Mouse (Mus musculus) forebrain, embryonic 14.5 days (tissue): ENCODE measurements around the gene Aif1l. TPM values are rescaled to one million over a fixed set of nuclear protein-coding genes. Genes with fewer than 3 reads are reported as not detected.

Source experiments
- ATAC-seq: fragments of 200-750 bp; cut with Nextera tagmentation; 2 replicates; pipeline ENCODE4 v1.8.0; 2017; ENCODE audit warnings: mild to moderate bottlenecking, moderate library complexity
- DNase-seq: peaks from one replicate; pipeline ENCODE4 v3.0.0-alpha.2; 2015; ENCODE audit warnings: low spot score
- H3K27ac ChIP-seq: fragments of 300-500 bp; sonication (generic); 2 replicates; pipeline ENCODE4 v1.5.1; 2014; ENCODE audit warnings: low read depth, mild to moderate bottlenecking, control low read depth, low read length, moderate library complexity
- H3K27me3 ChIP-seq: fragments of 300-500 bp; sonication (generic); replicated peaks from 2 replicates; pipeline ENCODE4 v1.6.1; 2014; ENCODE audit warnings: low read length, control low read depth, mixed read lengths; ENCODE audit not compliant: control insufficient read depth, insufficient read depth
- H3K36me3 ChIP-seq: fragments of 300-500 bp; sonication (generic); 2 replicates; pipeline ENCODE4 v1.6.1; 2014; ENCODE audit warnings: low read length, control low read depth; ENCODE audit not compliant: control insufficient read depth, insufficient read depth
- H3K4me1 ChIP-seq: fragments of 300-500 bp; sonication (generic); 2 replicates; pipeline ENCODE4 v1.6.1; 2014; ENCODE audit warnings: antibody characterized with exemption, low read length, control low read depth; ENCODE audit not compliant: control insufficient read depth, insufficient read depth
- H3K4me2 ChIP-seq: fragments of 300-500 bp; sonication (generic); 2 replicates; pipeline ENCODE4 v1.6.1; 2014; ENCODE audit warnings: mild to moderate bottlenecking, control low read depth, low read length
- H3K4me3 ChIP-seq: fragments of 300-500 bp; sonication (generic); 2 replicates; pipeline ENCODE4 v1.5.1; 2014; ENCODE audit warnings: low read depth, low read length, control low read depth
- H3K9ac ChIP-seq: fragments of 300-500 bp; sonication (generic); 2 replicates; pipeline ENCODE4 v1.6.1; 2014; ENCODE audit warnings: mild to moderate bottlenecking, low read length, control low read depth, moderate library complexity
- H3K9me3 ChIP-seq: fragments of 300-500 bp; sonication (generic); replicated peaks from 2 replicates; pipeline ENCODE4 v1.6.1; 2016; ENCODE audit warnings: low read length, control low read depth, mixed read lengths; ENCODE audit not compliant: control insufficient read depth
- WGBS: fragments of 180-500 bp; shearing (Covaris S2); extraction: QIAGEN DNeasy Blood & Tissue Kit; methylation state at CpG from one replicate; pipeline ENCODE4 v1.1.7; 2014; 5-methylcytosine and 5-hydroxymethylcytosine counted together
- polyA plus RNA-seq: library from polyadenylated mRNA; unstranded; fragments of >200 nt; fragmentation: Nextera tagmentation; extraction: Ambion mirVana; gene quantifications from 2 replicates; pipeline ENCODE4 v1.2.1, GENCODE M21; 2014

Gene Aif1l
- polyA plus RNA-seq, 1 experiment from 2014 or later: 66.3 TPM

DNA sequence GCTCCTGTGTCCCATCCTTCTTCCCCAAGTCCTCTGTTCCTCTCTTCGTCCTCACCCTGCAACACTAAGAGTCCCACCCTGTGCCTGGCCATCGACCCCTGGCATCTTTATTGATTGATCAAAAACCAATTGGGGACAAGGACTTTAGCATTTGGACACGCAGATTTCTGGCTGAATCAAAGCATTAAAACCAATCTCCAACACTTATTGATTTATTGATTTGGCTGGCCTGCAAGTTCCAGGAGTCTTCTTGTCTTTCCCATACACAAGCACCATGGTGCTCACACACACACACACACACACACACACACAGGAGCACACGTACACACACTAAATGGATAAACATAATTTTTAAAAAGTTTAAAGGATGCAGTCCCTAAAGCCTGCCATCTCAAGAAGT, 6.9 kb upstream of the Aif1l start:
- Histone ChIP-seq H3K27ac (no peak overlapping the region), H3K9me3 (no peaks in the 10 kb centered on the region), H3K4me2 (no peak overlapping the region), H3K4me1 (no peaks in the 10 kb centered on the region), H3K36me3 (no peaks in the 10 kb centered on the region), H3K27me3 (no peaks in the 10 kb centered on the region), H3K4me3 (no peak overlapping the region), H3K9ac (no peak overlapping the region)
- DNase-seq (no peak), ATAC-seq (no peak)
- 85% methylated on average over 4 of the region's 4 CpGs for WGBS

DNA sequence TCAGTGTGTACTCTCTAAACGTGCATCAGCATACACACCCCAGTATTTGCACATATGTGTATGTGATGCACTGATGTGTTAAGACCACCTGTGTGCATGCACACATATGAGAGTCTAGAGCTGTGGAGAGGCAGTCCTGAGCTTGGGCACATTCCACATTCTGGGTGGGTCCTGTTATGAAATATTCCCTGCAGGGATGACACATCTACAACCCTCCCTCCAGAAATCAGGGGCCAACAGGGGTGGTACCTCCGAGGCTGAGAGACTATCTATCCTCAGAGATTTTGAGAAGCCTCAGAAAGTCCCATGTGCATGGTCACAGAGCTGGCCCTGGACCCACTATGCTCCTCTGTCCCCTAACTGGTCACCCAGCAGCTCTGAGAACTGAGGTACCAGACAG, 4.4 kb upstream of the Aif1l start:
- no peak overlapping the region for H3K9ac ChIP-seq
- WGBS: 76% methylated on average over 2 of the region's 2 CpGs
- H3K9me3 ChIP-seq: no peaks in the 10 kb centered on the region
- no peaks in the 10 kb centered on the region; the same call in none of the 2 replicates for H3K4me1 ChIP-seq
- no peak overlapping the region for H3K4me3 ChIP-seq
- DNase-seq: no peak
- H3K4me2 ChIP-seq: no peak overlapping the region
- ATAC-seq: no peak
- H3K27ac ChIP-seq: no peak overlapping the region
- H3K27me3 ChIP-seq: no peaks in the 10 kb centered on the region
- no peaks in the 10 kb centered on the region for H3K36me3 ChIP-seq

DNA sequence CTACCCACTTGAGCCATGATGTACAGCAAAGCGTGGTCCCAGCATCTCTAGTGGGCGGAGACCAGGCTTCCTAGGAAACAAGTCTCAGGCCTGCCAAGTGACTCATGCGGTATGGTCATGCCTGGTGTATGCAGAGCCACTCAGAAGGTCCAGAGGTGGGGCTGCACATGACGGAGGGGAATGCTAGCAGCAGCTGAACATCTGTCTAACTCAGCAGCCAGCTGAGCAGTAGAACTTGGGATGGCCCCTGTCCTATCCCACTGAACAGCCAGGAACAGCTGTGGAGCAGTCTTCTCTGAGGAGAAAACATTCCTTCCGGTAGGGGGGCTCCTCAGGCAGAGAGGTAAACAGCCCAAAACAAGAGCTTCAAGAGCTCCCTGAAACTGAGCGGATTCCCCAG, 1.5 kb upstream of the Aif1l start:
- H3K27ac ChIP-seq: no peak overlapping the region
- no peak for ATAC-seq
- no peak for DNase-seq

DNA sequence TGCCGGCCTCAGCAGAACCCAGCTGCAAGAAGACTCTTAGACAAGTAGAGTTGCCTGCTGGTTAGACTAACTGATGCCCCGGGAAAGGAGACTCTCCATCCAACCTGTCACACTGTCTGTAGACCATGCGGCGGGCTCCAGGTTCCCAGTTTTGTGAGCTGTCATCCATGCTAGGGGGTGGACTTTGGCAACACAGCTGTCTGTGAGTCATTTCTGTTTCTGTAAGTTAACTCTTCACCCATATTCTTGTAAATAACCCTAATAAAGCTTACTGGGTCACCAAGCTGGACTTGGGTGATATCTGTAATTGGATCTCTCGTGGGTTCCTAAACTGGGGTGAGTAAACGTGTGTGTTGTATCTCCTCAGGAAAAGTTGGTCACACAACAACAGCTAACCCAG, 1.1 kb upstream of the Aif1l start:
- Histone ChIP-seq H3K4me1 (peaks cover 10% of the 10 kb centered on the region), H3K4me3 (no peak overlapping the region), H3K27ac (no peak overlapping the region), H3K36me3 (peaks cover 5% of the 10 kb centered on the region; the same call in 1 of the 2 replicates), H3K27me3 (no peaks in the 10 kb centered on the region), H3K4me2 (no peak overlapping the region), H3K9me3 (no peaks in the 10 kb centered on the region), H3K9ac (no peak overlapping the region)
- no peak for DNase-seq
- 77% methylated on average over 6 of the region's 6 CpGs for WGBS
- ATAC-seq: no peak

More for the DNA sequence above, 1.5 kb upstream of the Aif1l start:
- Histone ChIP-seq H3K9me3 (no peaks in the 10 kb centered on the region), H3K36me3 (peaks cover under 1% of the 10 kb centered on the region; the same call in 1 of the 2 replicates), H3K9ac (no peak overlapping the region), H3K4me3 (no peak overlapping the region), H3K27me3 (no peaks in the 10 kb centered on the region), H3K4me2 (no peak overlapping the region), H3K4me1 (peaks cover 10% of the 10 kb centered on the region)
- 81% methylated on average over 6 of the region's 6 CpGs for WGBS

DNA sequence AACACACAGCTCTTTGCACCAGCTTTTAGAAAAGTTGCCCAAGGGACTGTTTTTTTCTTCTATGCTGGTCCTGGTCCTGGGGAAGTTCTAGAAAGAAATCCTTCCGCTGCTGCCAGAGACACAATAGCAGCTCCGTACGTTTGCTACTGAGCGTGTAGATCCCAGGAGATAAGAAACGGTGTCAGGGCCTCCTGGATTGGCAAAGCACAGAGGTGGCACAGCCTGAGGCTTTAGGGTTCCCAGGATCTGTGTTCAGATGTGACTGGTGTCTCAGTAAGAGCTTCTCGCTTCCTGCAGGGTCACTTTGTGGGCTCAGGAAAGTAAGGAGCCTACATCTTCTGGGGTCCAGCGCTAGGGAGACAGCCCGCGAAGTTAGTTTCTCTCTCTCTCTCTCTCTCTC, 1.0 kb downstream of the Aif1l start:
- Histone ChIP-seq H3K4me1 (peaks cover 10% of the 10 kb centered on the region), H3K27ac (0 out of 2 replicates have a peak overlapping the region, but pooled peaks have one; percentile 21), H3K9ac (peak overlapping the region; percentile 80), H3K4me2 (peak overlapping the region; percentile 88), H3K36me3 (peaks cover 15% of the 10 kb centered on the region), H3K27me3 (no peaks in the 10 kb centered on the region), H3K9me3 (no peaks in the 10 kb centered on the region), H3K4me3 (peak overlapping the region; percentile 80)
- ATAC-seq (no peak), DNase-seq (peak; percentile 22)
- 8% methylated on average over 9 of the region's 9 CpGs for WGBS

DNA sequence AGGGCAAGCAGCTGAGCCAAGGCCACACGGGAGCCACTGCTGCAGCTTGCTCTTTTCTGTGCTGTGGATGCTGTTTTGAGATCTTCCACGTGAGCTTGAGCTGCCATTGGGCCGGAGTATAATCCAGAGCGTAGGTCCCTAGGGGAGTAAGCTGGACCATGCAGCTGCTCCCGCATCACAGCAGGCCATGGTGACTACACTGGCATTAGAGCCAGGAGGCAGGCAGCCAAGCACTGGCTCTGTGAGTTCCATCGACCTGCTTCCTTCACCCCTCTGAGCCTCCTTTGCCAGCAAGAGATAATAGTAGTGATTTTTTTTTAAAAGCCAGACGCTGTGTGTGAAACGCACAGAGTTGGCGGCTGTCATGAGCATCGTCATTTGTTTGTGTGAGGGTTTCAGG, 2.3 kb downstream of the Aif1l start:
- Histone ChIP-seq H3K36me3 (peaks cover 15% of the 10 kb centered on the region), H3K4me3 (no peak overlapping the region), H3K4me1 (peaks cover 10% of the 10 kb centered on the region), H3K27ac (no peak overlapping the region), H3K9ac (no peak overlapping the region; the same call in 1 of the 2 replicates), H3K4me2 (peak overlapping the region; percentile 6; the same call in 1 of the 2 replicates), H3K27me3 (no peaks in the 10 kb centered on the region), H3K9me3 (no peaks in the 10 kb centered on the region)
- 77% methylated on average over 10 of the region's 10 CpGs for whole genome bisulfite sequencing
- DNase-seq: peak; percentile 33
- no peak for ATAC-seq

DNA sequence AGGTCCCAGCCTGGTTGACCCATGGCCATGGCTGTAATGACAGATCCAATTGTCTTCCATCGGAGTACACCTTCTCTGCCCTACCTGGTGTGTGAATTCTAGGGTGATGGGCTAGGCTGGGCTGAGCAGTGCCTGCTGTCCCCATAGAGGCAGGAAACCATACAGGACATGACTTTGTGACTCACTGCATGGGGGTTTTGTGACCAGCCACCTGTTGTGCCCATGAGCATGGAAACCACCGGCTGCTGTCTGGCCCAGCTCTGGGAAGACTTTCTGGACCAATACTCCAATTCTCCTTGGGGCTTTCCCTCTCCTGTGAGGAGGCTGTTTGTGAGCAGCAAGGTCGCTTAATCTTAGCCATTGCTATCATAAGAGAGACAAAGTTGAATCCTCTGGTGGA, 2.8 kb downstream of the Aif1l start:
- Histone ChIP-seq H3K36me3 (peaks cover 15% of the 10 kb centered on the region), H3K4me3 (no peak overlapping the region), H3K9me3 (no peaks in the 10 kb centered on the region), H3K4me2 (no peak overlapping the region; the same call in 1 of the 2 replicates), H3K9ac (no peak overlapping the region), H3K27ac (no peak overlapping the region), H3K27me3 (no peaks in the 10 kb centered on the region), H3K4me1 (peaks cover 10% of the 10 kb centered on the region)
- WGBS: 84% methylated on average over 3 of the region's 3 CpGs
- no peak for DNase-seq
- no peak for ATAC-seq

DNA sequence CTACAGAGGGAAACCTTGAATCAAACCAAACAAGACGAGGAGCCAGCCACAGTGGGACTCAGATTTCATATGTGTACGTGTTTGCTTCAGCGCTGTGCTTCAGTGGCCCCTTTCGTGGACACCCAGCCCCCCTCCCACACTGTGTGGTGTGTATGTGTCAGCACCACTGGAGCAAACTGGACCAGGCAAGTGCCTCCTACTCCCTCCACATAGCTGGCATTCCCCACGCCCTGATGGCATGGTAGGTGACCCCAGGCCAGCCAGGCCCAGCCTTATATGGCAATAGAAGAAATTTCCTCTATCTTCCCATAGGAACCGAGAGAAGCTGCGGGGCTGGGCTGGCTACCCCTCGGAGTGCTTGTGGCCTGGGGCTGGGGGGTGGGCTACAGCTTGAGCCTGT, 3.7 kb downstream of the Aif1l start:
- Histone ChIP-seq H3K27me3 (no peaks in the 10 kb centered on the region), H3K9me3 (no peaks in the 10 kb centered on the region), H3K36me3 (peaks cover 15% of the 10 kb centered on the region), H3K4me2 (no peak overlapping the region), H3K4me3 (no peak overlapping the region), H3K27ac (no peak overlapping the region), H3K4me1 (peaks cover 10% of the 10 kb centered on the region), H3K9ac (no peak overlapping the region)
- no peak for DNase-seq
- WGBS: 92% methylated on average over 8 of the region's 8 CpGs
- no peak for ATAC-seq

DNA sequence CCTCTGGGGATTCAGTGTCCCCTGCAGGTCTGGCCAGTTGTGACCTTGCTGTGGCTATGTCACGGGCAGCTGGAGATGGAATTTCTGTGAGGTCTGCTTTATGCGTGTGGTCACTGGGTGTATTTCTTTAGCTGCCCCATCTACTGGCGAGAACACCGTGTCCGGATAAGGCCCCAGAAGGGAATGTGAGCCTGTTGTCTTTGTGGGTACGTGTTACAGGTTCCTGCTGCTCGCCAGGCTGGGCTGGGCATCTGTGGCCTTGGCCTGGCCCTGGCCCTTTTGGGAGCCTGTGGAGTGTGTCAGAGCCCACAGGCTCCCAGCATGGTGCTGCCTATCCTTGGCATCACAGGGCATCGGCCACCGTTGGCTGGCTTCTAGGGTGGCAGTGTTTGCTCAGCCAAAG, 4.8 kb downstream of the Aif1l start:
- DNase-seq: no peak
- Histone ChIP-seq H3K4me3 (no peak overlapping the region), H3K4me2 (no peak overlapping the region), H3K27me3 (no peaks in the 10 kb centered on the region), H3K4me1 (peaks cover 10% of the 10 kb centered on the region), H3K9ac (no peak overlapping the region), H3K36me3 (peaks cover 19% of the 10 kb centered on the region), H3K27ac (no peak overlapping the region), H3K9me3 (no peaks in the 10 kb centered on the region)
- no peak for ATAC-seq
- WGBS: 87% methylated on average over 9 of the region's 9 CpGs
